Mouse (Mus musculus) megakaryocyte, embryonic 14.5 days (primary cell): ENCODE measurements around the gene Ccdc158.

Experiments
- FLI1 ChIP-seq: IDR thresholded peaks from 2 replicates; pipeline ENCODE4 v1.6.1; 2012; ENCODE audit warnings: low read length, inconsistent platforms, mixed read lengths
- GATA1 ChIP-seq: IDR thresholded peaks from 3 replicates; pipeline ENCODE4 v1.6.1; 2012; ENCODE audit warnings: mixed read lengths, low read length, inconsistent platforms, borderline replicate concordance

DNA sequence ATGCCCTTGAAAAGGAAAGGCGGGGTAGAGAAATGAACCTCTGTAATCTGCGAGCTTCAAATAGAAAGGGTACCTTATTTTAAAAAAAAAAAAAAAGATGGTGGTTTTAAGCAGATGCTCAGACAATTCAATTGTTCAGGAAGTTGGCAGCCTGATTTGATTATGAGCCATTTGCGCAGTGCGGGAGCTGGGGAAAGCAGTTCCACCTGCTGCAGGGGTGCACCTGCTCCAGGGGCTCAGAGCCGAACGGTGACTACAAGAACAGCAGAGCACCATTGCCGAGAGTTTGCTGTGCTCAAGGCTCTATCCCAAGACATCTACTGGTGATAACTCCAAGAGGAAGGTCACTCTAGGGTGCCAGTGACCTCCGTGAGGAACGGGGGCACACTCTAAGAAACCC lies 13.5 kb upstream of the Ccdc158 start:
- TF ChIP-seq GATA1 (no peak), FLI1 (no peak)
